Mouse (Mus musculus) adrenal gland, postnatal 4 days (tissue): Measurements from ENCODE around the gene Ccnq. TPM values are rescaled to one million over a fixed set of nuclear protein-coding genes. Genes with fewer than 3 reads are reported as not detected.
A peak's percentile ranks its signal among the peaks of the same experiment; 100 is the strongest.
"Not testable (repeated sequence)": the region's sequence is repeated elsewhere in the genome, so short reads cannot be mapped to it uniquely, and the experiment has no call there.

Experiments
- DNase-seq, 2 experiments: peaks; one replicate each; pipeline ENCODE4 v3.0.0; 2021 to 2022; ENCODE audit warnings: low spot score in 2 of 2, mixed read lengths in 2 of 2
- total RNA-seq, 2 experiments: library from RNA; stranded (reverse); gene quantifications; 2 replicates each; pipeline ENCODE4 v1.2.3; 2021

Ccnq gene
- total RNA-seq, 2 experiments from 2014 or later = 46.8 to 50.9 TPM

DNA sequence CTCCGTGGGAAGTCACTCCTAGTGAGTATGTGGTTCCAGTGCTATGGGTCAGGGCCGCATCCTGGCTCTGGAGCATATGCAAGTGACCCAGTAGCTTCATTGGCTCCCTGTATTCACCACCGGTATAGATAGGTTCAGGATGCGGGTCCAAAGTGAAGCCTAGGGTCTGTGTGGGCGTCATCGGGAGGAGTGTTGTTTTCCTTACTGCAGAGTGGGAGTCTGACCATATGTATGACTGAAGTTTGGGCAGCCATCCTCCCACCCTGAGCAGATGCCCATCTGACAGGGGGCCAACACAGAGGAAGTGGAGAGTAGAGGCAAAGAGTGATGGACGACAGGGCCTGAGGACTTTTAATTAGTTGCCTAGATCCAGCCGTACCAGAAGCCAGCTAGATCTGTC is 12.8 kb upstream of the Ccnq start:
- no peak for DNase-seq

DNA sequence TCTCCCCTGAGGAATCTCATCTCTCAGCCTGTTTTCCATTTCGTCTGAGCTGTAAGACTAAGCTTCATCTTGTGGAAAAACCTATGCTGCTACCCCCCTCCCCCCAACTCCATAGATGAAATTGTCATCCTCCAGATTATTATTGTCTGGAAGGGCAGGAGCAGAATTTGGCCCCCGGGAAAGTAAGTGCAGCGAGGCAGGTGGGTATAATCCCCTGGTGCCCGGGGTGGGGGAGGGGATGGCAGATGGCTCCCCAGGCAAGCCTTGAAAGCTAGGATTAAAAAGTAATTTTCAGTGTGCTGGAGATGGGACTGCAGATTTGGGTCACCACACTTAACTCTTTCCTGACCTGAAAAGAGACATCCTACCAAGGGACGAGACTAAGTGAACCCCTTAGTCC is 10.7 kb upstream of the Ccnq start:
- no peak for DNase-seq

DNA sequence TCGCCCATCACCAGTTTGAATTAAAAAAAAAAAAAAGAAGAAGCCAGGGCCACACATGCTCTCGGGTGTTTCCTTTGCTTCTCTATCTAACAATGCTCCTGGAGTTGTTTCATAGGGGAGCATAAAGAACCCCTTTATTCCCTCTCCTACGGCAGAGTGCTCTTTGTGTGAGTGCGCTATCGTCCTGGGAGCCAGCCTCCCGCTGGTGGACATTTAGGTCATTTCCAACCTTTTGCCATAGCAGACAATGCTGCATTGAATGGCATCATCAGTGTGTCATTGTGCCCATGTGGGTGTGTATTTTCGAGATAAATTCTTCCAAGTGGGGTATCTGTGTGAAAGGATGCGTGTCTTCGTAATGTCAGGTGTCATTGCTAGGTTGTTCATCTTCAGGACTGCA is 9.6 kb upstream of the Ccnq start:
- no peak for DNase-seq

DNA sequence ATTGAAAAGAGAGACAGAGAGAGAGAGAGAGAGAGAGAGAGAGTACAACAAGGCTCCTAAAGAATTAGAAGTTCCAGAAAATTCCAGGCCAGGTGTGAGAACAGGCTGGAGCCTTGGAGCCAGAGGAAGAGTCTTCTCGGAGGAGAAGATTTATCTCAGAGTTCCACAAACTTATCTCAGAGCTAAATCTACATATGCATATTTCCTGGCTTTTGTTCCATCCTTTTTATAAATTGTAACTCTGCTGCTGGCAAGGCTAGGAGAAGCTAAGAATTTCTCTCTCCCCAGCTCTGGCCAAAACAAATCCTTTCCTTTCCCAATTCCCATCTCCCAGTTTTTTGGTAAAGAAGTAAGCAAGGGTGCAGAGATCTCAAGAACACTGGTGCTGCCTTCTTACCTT is 3.8 kb upstream of the Ccnq start:
- no peak for DNase-seq

DNA sequence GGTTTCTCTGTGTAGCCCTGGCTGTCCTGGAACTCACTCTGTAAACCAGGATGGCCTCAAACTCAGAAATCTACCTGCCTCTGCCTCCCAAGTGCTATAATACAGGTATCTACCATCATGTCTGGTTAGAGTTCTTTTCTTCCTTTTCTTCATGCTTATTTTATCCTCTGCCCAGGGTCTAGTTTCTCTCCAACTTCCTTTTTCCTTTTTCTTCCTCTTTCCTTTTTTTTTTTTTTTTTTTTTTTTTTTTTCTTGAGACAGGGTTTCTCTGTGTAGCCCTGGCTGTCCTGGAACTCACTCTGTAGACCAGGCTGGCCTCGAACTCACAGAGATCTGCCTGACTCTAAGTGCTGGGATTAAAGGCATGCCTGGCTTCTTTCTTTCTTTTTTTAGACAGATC is 2.6 kb upstream of the Ccnq start:
- not testable (repeated sequence) for DNase-seq

DNA sequence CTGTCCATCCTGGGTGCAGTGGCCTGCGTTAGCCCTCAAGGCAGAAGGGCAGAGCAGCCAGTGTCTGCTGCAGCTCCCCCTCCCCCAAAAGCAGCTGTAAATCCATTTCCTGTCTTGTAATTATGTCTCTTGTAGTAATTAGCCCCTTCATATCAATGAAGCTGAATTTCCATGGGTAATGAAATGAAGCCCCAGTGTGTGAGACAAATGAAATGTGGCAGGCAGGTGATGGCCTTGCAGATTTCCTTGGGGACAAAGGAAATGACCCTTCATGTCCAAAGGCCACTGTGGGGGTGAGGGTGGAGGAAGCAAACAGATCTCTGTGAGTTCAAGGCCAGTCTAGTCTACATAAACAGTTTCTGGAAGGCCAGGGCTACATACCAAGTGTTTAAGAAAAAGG is 1.7 kb upstream of the Ccnq start:
- no peak for DNase-seq

DNA sequence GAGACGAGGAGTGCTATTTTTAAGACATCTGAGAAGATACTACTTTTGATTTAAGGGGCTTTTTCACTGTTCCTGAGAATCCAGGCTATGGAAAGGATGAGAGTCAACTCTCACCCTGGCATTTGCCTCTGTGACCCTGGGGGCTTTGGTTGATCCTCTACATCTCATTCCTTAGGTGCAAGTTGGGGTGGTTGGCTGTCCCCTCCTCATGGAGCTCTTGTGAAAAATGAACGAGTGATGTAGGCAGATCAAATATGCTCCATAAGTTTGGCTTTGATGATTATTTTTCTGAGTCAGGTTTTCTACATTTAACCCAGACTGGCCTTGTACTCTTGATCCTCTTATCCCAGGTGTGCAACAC is 294 bp upstream of the Ccnq start:
- no peak for DNase-seq

DNA sequence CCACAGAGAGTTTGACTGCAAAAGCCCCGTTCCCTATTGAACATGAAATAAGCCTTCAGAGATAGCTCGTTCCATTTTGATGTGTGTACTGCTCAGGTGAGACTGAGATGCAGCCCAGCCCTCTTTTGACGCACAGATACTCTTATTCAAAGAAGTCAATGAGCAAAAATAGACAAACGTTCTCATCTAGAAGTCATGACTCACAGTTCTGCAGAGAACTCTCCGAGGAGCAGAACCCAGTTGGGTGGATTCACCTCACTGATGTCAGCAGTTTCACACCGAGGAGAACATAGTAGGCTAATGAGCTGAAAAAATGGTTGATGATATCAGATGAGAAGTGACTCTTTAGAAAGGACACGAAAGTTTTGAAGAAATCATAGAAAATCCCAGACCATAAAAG is 5.3 kb downstream of the Ccnq start:
- no peak for DNase-seq

DNA sequence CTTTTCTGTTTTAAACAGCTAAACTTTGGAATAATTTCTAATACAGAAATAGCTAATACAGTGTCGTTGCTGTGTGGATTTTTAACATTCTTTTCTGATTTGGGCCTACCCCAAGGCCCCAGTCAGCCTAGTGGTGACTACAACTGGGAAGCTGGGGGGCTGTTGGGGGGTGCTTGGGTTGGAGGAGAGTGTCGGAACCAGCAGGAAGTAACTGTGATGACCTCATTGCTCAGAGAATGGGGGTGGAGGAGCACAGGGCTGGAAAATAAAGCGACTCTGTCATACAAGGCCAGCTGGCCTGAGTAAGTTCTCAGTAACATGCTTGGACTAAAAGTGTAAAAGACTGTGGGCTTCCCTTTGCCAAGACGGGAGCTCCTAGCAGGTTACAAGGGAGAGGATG is 6.1 kb downstream of the Ccnq start:
- peak in 1 of 2 experiments; percentile 14 for DNase-seq

DNA sequence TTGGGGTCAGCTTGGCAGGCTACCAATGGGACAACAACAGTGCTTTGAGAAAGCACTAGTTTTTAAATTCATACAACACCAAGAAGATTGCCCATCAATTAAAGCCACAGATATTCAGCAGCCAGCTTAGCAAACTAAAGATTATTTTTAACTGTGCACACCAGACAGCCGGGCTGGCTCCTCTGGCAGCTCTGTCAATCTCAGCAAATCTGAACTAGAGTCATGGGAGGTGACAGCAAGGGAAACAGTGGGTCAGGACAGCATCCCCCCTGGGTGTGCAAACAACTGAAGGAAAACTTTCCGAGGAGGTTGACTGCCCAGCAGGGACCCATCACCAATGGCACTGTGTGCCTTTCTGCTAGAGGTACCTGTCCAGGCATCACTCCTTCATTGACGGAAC is 9.1 kb downstream of the Ccnq start:
- DNase-seq = no peak

DNA sequence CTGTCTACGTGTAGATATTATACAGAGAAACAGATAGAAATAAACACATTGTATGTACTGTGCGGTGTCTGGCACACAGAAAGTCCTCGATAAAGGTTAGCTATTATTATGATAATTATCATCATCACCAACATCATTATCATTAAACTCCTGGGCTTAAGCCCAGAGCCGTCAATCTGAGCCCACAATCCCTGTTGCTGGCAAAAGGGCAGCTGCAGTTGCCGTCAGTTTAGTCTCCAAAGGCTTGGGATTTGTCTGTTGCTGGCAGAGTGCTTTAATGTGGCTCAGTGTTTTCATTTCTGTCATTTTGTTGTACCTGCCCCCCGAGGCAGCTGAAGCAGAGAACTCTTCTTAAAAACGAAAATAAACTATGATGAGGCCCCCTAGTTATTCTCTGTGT is 9.6 kb downstream of the Ccnq start:
- DNase-seq = no peak

DNA sequence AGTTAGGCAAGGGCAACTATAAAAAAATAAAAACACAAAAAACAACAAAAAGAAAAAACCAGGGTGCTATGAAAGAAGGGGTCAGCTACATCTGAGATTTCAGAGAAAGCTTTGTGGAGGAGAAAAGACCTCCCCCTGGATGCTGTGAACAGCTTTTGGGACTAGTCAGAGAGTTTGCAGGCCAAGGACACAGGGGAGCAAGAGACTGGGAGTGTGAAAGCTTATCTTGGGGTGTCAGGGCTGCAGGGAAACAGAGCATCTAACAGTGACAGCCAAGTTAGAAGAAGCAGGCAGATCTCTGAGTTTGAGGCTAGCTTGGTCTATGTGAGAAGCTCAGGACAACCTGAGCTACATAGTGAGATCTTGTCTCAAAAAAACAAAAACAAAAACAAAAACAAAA is 12.2 kb downstream of the Ccnq start:
- DNase-seq = no peak

DNA sequence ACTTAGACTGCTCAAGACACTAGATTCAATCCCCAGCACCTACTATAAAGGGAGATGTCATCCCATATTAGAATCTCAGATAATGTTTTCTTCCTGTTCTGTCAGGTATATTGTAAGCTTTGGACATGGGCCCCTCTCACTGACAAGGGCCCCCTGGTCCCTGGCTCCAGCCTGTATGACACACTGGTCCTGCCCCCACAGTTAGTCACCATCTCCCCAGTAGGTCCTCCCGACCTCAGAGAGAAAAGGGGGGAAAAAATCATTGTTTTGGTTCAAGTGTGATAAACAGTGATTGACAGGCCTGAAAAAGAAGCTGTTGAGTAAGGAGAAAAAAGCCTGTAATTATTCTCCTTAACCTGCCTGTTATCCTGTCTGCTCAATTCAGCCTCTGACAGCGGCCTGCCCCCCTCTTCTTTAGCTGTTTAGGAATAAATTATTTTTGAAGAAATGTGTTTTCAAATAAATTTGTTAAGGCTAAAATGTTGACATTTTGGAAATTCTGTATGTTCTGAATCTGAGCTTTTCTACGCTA is 14.6 kb downstream of the Ccnq start:
- DNase-seq = no peak

DNA sequence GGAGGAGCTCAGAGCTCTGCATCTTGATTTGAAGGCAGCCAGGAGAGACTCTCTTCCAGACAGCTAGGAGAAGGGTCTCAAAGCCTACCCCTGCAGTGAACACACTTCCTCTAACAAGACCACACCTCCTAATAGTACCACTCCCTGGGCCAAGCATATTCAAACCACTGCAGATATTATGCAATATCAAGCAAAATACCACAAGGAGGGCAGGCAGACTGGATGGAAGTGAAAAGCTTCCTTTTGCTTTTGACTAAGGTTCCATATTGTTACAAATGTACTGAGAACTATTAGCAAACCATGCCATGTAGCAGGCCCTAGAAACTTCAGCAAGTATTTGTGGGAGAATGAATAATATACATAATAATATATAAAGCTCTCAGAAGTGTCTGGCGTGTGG is 16.4 kb downstream of the Ccnq start:
- DNase-seq = no peak

DNA sequence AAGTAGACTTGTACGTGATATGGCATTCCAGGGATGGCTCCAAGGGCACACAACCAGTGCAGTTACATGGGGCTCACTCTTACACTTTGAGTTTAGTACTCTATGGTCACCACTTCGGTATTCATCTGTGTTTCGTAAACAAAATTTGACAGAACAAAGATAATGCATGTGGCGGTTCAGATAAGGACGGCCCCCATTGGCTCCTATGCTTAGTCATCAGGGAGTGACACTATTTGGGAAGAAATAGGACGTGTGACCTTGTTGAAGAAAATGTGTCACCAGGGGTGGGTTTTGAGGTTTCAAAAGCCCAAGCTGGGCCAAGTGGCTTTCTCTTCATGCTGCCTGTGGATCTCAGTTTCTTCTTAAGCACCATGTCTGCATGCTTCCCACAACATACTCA is 18.9 kb downstream of the Ccnq start:
- no peak for DNase-seq

DNA sequence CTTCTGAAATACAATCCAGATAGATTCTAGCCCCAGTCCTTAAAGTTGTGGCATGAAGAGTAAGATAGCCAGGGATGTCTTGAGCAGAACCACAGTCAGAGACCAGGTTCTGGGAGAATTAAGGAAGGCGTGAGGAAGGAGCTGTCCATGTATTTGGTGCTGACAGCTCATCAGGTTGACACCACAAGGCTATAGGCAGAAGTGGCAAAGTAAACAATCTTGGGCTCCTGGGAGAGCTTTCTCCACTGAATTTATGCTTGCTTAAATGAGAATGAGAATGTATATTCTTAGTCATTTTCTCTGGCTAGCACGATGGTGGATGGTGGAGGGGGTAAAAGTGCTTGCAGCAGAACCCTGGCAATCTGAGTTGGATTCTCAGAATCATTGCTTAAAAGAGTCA is 20.6 kb downstream of the Ccnq start:
- DNase-seq = no peak

DNA sequence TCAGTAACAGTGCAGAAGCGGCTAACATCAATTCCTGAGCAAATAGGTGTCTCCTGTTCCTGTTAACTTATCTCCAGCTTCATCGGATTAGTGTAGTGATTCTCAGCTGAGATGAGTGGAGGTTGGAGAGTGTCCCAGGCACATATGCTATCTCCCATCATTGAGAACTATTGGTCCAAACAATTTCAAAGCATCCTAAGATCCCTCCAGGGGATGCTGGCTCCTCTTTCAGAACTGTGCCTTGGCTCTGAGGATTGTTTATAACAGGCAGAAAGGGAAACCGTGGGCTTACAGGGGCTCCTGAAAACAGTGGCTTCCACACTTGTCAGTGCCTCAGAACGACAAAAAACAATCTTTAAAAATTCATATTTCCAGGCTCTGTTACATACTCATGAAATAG is 23.5 kb downstream of the Ccnq start:
- DNase-seq = no peak

DNA sequence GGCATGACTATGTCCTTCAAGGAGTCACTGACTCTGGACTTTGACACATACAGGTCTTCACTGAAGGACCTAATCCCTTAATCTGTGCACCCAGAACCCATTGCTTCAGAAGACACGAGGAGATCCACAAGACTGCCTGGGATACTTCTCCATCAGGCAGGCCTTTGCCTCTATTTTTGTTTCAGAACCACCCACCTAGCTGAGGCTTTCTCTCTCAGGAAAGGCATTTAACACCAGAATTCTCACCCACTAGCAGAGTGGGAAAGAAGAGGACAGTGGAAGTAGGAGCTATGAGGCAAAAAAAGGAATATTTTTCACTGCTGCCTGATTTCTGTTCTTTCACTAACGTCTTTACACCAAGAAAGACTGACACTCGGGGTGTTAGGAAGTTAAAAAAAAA is 25.2 kb downstream of the Ccnq start:
- no peak for DNase-seq

DNA sequence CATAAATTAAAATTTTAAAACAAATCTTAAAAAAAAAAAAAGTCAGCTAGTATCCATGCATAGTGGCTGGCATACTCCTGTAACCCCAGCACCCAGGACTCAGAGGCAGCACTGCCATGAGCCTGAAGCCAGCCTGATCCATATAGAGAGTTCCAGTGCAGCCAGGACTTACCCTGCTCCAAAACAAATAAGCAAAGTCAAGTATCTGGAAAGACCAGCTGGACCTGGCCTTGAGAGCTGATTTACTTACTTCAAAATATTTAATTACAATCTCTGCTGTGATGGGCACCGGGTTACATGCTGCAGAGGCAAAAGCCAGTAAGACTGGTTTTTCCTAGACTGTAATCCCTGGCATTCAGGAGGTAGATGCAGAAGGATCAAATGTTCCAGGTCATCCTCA is 26.7 kb downstream of the Ccnq start:
- no peak for DNase-seq

DNA sequence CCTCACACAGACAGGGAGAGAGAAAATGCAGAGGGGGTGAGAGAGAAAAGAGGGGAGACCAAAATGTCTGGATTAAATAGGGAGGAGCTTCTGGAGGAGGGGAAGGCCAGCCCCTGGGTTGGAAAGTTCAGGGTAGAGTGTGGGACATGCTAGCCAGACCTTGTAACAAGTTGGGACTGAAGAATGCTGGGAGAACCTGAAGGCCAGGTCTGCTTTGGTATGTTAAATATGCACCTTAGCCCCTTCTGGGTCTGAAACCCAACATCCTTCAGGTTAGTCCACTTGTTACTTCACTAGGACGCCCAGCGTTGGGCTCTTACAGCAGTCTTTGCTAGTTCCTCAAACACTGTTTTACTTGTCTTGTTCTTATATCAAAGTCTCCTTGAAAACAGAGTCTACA is 30.1 kb downstream of the Ccnq start:
- no peak for DNase-seq

DNA sequence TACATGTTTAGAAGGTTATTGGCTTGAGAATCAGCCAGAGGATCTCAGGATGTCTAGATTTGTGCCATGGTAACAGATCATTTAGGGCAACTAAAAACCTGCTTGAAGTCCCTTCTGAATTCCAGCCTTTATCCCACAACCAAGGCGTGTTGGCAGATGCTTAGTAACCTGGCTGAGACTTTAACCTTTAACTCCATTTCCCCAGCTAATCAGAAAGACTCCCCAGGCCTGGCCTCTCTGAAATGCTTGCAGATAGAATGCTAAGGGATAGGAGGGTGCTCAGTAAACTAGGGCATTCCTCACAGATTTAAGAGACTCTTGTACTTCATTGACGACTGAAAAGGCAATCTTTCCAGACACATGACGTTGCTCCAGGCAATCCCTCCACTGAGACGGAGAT is 33.9 kb downstream of the Ccnq start:
- no peak for DNase-seq

DNA sequence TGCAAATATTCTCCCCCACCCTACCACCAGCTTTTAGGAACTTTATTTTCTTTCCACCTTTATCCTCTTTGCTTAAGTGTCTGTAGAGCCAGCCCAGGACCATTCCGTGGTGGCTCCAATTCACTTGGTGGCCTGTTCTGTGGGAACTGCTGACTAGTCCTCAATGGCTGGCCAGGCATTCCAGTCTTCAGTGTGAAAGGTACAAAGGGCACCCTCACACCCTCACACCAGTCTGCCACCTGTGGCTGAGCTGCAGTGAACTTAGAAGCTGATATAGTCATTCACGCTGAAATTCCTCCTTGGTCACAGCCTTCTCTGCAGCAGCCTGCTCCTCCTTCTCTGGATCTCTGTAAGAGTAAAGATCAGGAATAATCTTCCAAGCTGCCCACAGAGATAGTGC is 42.9 kb downstream of the Ccnq start:
- no peak for DNase-seq

DNA sequence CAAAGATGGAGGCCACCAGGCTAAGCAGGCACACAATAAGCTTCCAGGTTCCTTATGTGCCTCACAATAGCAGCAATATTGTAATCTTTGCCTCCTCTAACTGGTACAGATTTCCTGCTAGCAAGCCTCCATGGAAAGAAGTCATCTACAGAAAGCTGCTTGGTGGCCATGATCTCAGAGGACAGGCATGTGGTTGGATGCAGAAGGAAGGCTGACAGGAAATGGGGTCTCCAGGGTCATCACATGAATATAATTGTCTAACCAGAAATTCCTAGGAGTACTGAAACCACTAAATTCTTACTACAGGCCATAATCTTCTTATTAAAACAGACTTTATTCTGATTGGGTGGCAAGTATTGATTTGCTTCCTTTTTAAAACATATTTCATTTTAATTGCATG is 45.5 kb downstream of the Ccnq start:
- DNase-seq = no peak

DNA sequence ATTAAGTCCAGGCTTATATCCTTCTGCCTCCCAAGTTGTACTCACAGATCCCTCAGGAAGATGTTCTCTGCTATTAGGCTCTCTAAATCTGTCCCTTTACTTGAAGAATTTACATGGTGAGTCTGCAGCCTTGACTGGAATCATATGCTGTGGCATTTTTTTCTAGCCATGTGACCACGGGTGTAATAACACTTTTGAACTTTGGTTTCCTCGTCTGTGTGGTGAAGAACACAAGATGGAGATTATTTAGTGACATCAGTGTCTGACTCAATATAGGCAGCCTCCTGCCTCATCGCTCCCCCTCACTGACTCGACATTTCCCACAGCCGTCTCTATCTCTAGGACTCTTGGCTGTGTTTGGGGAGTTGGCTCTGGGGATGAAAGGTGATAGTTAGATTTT is 48.4 kb downstream of the Ccnq start:
- no peak for DNase-seq
